Mouse (Mus musculus) embryo, embryonic 10 days (tissue): ENCODE data around the gene Akr1c12.
"Not testable (repeated sequence)": the region's sequence is repeated elsewhere in the genome, so short reads cannot be mapped to it uniquely, and the experiment has no call there.

Experiments used
- DNase-seq: peaks from one replicate; pipeline ENCODE4 v3.0.0-alpha.2; 2015; ENCODE audit warnings: low spot score

Gene Akr1c12

DNA sequence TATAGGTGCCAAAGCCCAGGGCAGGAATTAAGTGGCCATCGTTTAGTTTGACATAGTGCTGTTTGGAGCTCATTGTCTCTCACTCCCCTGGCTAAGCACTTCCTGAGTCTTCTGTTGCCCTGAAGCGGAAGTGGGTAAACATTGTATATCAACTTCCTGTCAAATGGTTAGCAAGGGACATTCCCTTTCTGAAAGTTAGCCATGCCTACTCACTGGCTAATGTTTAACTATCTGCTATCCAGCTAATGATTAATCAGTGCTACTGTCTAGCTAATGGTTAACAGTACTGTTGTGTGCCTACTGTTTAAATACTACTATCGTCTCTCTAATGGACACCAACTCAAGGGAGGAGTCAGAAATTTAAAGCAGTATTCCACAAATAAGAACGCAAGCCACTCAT, at the start of gene Akr1c12:
Gene Akr1c12, minus strand, starts transcription at position 150 of the 400 bp plus-strand sequence.
- DNase-seq = no peak

DNA sequence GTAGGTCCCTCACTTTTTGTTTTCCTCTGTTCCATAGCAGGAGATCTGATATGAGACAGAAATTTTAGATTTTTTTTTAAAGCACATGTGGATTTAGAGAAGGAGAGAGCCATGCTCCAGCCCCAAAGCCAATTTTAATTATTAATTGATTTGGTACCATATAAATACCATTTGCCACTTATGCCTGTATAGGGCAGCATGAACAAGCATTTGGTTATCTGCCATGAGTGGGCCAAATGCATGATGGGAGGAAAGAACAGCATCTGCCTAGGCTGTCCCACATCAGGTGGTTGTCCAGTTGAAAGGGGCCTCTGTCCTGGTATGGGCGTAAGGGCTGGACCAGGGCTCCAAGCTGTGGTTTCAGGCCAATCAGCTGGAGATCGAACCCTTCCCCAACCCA, 39.5 kb upstream of the Akr1c12 start:
- no peak for DNase-seq

DNA sequence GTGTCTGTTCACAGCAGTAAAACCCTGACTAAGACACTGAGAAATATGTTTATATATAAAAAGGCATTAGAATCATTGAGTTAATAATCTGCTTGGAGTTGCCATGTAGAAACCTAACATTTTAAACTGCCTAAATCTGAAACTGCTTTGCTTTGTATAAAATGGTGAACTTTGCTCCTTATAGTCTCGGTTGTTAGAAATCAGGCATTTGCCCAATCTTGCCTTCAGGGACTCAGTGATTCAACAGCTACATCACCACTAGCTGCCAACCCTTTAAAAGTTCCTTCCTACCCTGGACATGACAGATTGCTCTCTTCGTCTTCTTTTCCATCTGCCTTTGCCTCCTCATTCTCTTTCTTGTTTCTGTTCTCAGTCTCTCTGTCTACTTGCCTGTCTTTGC, 34.7 kb upstream of the Akr1c12 start:
- no peak for DNase-seq

DNA sequence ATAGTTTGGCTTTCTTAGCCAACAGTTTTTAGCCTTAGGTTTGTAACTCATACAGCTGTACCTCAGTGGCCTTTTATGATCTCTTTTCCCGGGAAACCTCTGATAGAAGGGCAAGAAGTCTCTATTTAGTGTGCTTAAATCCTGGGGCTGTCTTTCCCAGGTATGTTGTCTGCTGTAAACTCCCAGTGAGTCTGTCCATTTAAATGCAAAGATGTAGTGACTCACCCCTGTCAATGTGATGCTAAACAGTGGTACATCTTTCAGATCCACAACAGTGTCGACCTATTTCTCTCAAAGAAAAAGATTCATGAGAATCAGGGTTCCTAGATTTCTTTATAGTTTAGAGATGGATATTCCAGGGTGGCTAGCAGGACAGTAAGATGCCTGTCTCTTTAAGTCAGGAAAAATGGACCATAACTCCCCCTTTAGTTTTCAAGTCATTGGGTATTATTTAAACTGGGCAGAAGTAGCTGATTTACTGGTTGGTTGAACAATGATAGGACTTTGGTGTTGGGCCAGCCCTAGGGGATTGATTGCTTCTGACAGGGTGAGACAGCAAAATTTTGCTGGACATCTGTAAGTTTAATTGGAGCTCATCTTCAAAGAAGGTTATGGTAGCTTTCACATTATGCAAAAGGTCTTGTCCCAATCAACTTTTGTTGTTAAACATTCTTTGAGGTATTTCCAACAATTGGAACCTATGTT, 25.8 kb upstream of the Akr1c12 start:
- no peak for DNase-seq

DNA sequence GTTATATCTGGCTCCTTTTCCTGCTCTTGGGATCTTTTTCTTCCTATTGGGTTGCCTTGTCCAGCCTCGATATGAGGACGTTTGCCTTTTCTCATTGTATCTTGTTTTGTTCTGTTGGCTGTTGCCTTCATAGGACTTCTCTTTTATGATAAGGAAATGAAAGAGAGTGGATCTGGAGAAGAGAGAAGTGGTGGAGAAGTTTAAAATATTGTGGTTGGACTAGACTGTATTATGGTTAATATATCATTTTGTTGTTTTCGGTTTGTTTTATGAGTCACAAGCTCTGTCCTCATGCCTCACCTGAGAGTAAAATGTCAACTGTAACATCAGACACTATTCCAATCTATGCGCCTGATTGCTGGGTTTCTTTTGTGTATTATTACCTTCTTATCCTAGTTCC, 17.8 kb upstream of the Akr1c12 start:
- DNase-seq = no peak

DNA sequence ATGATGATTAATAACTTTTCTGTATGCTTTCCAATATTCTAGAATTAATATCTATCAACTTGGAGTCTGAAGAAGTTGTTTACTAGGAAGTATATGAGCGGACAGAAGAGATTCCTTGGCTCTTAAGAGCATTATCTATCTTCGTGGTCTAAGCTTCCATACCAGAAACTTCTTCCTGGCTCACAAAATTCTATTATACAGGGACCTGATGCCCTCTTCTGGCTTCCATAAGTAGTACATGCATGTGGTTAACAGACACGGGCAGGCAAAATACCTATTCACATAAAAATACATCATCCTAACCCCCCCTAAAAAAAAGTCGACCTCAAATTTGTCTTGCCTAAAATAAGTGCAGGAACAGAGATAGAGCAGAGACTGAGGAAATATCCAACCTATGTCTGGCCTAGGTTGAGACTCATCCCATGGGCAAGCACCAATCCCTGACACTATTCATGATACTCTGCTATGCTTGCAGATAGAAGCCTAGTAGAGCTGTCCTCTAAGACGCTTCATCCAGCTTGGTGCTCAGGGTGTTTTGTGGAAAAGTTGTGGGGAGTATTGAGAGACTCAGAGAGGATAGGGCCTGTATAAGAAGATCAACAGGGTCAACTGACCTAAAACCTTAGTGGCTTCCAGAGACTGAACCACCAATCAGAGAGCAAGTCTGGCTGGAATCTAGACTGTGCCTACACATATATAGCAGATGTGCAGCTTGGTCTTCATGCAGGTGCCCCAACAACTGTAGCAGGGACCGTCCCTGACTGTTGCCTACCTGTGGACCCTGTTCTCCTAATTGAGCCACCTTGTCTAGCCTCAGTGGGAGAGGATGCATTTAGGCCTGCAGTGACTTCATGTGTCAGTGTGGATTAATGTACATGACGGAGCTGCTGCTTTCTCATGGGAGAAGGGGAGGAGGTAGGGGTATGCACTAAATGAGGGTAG, 2.5 kb upstream of the Akr1c12 start:
- peak; percentile 33 for DNase-seq

DNA sequence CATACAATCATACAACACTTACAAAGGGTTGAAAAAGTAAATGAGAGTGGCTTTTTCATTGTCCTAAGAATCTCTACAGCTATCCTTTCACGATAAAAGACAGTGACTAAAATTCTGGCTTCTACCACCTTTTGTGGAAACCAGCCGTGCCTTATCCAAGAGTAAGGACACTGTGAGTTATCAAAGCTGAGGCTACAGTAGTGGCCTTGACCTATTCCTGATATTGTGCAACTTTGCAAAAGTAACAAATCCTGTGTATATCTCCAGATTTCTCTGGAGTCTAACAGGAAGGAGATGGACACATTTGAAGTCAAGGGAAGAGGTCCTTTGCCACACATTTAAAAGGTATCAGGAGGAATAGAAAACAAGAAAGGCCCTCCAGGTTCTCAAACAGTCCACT, 1.7 kb downstream of the Akr1c12 start:
- no peak for DNase-seq

DNA sequence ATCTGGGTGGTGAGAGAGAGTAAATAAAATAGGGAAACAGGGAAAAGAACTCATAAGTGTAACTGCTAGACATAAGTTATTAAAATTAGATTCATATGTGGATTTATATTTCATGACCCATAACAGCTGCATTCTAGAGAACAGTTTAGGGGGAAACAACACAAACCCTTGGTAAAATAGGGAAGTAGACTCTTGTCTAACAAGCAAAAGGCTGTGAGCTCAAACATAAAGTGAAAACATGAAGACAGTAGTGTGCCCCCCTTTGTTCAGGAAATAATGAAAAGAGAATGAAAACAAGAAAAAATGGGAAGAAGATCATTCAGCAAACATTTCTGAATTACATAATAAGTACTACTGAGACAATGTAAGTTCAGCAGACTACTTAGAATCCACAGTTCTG, 8.4 kb downstream of the Akr1c12 start:
- no peak for DNase-seq

DNA sequence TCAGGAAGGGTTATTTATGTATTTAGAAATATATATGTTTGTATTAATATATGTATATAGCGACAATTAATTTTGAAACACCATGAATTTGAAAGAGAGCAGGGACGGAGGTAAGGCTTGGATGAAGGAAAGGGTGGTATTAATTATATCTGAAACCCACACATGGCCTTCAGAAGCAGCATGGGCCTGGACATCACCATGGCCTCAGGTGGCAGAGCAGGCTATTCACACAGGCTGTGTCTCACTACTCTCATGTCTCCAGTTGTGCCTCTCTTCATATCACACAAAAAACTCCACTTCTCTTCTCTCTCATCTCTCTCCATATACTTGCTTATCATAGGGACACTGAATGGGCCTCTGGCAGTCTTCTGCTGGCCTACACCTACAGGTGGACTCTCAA, 13.8 kb downstream of the Akr1c12 start:
- DNase-seq = not testable (repeated sequence)

DNA sequence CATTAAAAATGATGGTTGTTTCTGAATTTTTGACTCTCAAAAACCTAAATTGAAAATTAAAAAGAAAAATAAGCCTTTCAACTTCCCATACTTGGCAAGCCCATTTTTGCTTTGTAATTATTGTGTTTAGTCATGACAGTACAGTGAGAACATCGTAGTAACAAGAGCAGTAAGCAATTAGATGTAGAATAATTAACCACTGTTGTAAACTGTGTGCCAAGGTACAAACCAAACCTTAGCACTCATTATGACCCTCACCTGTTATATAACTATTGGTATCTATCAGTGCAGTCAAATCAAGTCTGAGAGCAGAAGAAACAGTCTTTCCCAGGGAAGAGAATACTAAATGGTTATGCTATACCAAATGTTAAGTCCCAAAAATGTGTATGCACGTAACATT, 14.2 kb downstream of the Akr1c12 start:
- DNase-seq = no peak

DNA sequence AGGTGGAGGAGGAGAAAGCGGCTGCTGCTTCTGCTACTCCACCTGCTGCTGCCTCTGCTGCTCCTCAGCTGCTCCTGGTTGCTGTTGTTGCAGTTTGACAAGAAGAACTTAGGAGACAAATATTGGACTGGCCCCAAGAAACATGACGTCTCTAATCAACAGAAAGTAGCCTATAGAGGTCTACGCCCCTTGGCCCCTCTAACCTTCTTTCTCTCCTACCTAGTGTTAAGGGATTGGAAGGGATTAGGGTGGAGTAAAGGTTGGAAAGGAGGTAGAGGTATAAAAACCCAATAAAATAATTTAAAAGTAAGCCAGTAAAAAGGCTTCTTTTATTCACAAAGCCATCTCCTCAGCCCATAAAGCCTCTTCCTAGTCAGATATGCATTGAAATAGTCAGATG, 14.6 kb downstream of the Akr1c12 start:
- DNase-seq = no peak

DNA sequence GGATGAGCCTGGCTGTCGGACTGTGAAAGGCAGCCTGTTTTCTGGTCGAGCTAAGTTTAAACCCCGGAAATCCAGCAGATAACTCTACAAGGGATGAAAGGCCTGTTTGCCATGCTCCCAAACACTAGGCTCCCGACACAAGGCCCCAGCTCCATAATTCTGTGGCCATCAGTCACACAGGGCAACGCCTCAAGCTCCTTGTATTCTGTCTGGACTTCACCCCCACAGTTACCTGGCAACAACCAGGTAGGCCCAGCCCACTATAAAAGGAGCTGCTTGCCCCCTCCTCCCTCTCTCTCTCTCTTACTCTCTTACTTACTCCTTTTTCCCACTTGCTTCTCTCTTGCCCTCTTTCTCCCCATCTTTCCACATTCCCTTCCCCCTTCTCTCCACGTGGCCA, 21.9 kb downstream of the Akr1c12 start:
- DNase-seq = no peak

DNA sequence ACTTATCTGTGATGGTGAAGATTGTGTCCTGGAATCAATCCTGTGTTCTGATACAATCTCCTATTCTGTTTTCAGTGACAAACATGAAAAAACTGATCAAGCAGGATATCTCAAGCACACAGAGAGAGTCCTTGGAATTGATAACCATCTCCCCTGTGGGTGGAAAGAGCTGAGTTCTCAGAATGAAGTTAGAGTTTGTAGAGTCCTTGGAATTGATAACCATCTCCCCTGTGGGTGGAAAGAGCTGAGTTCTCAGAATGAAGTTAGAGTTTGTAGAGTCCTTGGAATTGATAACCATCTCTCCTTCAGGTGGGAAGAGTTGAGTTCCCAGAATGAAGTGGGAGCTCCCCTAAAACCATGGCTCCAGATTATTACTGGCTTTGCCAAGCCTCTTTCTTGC, 22.3 kb downstream of the Akr1c12 start:
- not testable (repeated sequence) for DNase-seq

DNA sequence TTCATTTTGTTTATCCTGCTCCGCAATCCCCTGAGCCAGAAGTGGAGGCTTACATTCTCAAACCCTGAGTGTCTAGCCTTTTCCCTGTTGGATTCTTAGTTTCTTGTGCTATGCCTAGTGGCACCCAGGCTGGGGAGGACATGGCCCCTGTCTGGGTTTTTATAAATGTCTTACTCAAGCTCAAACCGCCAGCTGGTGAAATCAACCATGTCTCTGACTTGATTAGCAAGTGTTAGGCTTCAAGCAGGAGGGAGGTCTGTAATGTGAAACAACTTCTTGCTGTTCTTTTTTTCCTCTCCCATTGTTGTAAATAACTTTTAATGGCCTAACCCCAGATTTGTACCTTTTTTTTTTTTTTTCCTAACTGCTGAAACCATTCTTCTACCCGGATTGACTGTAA, 29.9 kb downstream of the Akr1c12 start:
- no peak for DNase-seq

DNA sequence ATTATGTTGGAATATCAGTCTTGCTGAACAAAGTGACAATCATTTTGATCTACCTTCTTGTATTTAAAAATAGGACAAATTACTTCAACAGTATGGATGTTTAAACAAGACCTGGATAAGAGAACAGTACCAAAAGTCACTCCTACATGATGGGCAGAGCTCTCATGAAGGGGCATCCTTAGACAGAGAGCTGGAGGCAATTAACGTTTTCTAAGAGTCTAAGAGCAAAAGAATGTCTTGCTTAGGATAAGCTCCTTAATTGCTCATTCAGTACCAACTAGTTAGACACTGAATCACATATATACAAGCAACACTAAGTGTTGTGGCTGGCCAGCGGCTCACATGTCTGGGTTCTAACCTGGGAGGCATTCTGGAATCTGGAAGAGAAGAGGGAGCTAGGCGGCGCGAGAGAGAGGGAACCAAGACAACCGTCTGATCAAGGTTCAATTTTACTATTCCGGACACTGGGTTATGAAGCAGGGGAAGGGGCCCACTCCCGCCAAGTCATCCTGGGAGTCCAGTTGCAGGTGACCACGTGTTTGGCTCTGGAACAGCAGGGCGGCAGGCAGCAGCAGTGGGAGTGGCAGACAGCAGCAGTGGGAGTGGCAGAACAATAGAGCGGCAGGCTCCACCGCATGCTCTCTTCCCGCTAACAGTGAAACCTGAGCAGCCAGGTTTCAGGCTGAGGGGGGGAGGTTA, 34.2 kb downstream of the Akr1c12 start:
- DNase-seq = peak; percentile 85

DNA sequence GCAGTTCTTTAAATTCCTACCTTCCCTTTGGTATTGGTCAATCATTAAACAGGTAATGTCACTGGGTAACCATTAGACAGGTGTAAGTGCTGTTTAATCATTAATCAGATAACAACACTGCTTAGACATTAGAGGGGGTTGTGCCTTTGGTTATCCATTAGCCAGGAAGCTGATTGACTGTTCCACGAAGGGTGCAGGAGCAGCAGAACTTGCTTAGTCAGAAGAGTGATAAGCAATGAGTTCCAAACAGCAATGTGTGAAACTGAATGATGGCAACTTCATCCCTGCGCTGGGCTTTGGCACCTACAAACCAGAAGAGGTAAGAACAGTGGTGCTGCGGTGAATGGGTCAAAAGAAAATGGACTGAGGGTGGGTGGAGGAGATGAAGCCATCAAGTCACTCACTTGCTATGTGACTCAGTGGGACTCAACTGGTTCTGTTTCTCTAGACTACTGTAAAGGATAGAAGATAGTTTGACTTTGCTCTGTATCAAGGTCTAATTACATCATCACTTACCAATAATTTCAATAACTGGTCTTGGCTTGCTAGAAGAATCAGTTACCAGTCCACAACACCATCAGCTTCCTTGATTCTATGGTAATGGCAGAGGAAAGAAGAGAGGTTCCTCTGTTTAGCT, 45.6 kb downstream of the Akr1c12 start:
- DNase-seq = no peak

DNA sequence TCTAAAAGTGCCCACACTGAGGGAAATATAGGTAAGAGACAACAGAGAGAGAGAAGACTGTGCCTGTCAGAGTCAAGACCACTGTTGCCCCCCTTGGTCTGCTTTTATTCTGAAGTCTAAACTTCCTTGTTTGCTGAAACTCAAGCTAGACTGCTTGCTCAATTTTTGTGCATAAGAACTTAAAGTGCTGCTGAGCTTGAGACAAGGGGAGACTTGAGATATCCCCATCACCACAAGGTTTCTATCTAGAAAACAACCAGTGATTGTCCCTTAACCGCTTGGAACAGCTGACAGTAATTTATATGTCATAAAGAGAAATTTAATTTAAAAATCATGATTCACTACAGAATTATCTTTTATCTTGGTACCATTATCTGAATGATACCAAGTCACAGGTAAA, 46.1 kb downstream of the Akr1c12 start:
- DNase-seq = no peak

DNA sequence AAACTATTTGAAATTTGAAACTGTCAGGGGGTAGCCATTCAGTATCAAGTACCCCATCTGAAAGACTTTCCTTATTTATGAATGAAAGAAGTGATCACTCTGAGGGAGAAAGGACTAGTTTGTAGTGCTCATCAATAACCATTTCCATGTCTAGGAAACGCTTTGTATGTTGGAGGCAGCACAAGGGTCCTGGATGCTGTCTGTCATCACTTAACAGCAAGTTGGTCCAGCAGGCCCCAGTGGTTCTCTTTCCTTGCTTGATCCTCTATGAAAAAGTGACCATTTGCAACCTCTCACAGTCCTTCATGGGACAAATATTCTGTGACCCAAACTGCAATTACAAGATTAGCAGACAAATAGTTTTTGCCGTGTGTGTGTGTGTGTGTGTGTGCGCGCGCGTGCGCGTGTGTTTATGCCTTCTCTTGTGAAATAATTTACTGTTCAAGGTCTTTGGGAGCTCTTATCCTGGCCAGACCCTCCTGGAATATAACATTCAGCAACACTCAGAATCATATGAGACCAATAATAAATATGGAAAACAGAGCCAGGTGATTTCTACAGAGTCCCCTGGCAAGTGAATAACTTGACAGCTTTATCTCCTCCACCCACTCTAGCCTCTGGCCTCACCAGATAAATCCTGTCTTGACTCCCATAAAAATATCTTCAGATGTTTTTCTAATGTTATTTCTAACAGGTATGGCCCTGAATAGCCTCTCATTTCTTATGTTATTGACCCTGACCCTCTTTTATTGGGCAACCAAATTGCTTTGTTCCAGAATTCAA, 48.2 kb downstream of the Akr1c12 start:
- DNase-seq = no peak

DNA sequence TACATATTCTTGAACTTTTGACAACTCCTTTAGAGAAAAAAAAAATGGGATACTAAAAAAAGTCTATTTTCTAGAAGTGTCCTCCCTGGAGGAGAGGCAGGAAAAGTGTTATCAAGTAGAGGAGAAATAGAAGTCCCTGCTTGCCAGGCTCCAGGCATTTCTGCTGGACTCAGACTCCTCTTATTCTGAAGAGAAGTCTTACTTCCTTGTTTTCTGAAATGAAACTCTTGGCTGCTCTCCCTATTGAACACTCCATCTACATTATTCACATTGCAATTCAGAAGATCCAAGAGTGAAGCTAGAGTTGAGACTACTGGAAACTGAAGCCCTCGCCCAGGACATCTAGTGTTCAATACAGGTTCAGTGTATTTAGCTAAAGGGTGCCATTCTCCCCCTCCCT, 50.8 kb downstream of the Akr1c12 start, which contains the start of gene Akr1c19:
Gene Akr1c19, plus strand, starts transcription at position 260 of the 400 bp plus-strand sequence.
- no peak for DNase-seq
